Mouse (Mus musculus) hindbrain, embryonic 11.5 days (tissue): Measurements from ENCODE around the gene Spcs2. TPM values are rescaled to one million over a fixed set of nuclear protein-coding genes. Genes with fewer than 3 reads are reported as not detected.

Experiments
- ATAC-seq: fragments of 200-750 bp; cut with Nextera tagmentation; 2 replicates; pipeline ENCODE4 v1.8.0; 2017; ENCODE audit warnings: mild to moderate bottlenecking, moderate TSS enrichment, moderate library complexity; ENCODE audit not compliant: low FRiP score
- DNase-seq: peaks from one replicate; pipeline ENCODE4 v3.0.0-alpha.2; 2015; ENCODE audit warnings: low spot score
- H3K27ac ChIP-seq: fragments of 300-500 bp; sonication (generic); 2 replicates; pipeline ENCODE4 v1.5.1; 2014; ENCODE audit warnings: mild to moderate bottlenecking, low read depth, low read length
- H3K27me3 ChIP-seq: fragments of 300-500 bp; sonication (generic); 2 replicates; pipeline ENCODE4 v1.6.1; 2014; ENCODE audit warnings: mild to moderate bottlenecking, low read length, moderate library complexity, mixed read lengths; ENCODE audit not compliant: control insufficient read depth, insufficient read depth
- H3K36me3 ChIP-seq: fragments of 300-500 bp; sonication (generic); 2 replicates; pipeline ENCODE4 v1.6.1; 2014; ENCODE audit warnings: mild to moderate bottlenecking, low read length, moderate library complexity, mixed read lengths; ENCODE audit not compliant: control insufficient read depth, insufficient read depth
- H3K4me1 ChIP-seq: fragments of 300-500 bp; sonication (generic); replicated peaks from 2 replicates; pipeline ENCODE4 v1.6.1; 2014; ENCODE audit warnings: low read length, mixed read lengths; ENCODE audit not compliant: control insufficient read depth, insufficient read depth
- H3K4me2 ChIP-seq: fragments of 300-500 bp; sonication (generic); replicated peaks from 2 replicates; pipeline ENCODE4 v1.6.1; 2014; ENCODE audit warnings: mild to moderate bottlenecking, low read depth, low read length
- H3K4me3 ChIP-seq: fragments of 300-500 bp; sonication (generic); 2 replicates; pipeline ENCODE4 v1.5.1; 2014; ENCODE audit warnings: low read depth, low read length
- H3K9ac ChIP-seq: fragments of 300-500 bp; sonication (generic); 2 replicates; pipeline ENCODE4 v1.6.1; 2014; ENCODE audit warnings: low read depth, low read length
- H3K9me3 ChIP-seq: fragments of 300-500 bp; sonication (generic); 2 replicates; pipeline ENCODE4 v1.6.1; 2016; ENCODE audit warnings: low read length; ENCODE audit not compliant: control insufficient read depth
- WGBS: fragments of 180-500 bp; shearing (Covaris S2); extraction: QIAGEN DNeasy Blood & Tissue Kit; methylation state at CpG from one replicate; pipeline ENCODE4 v1.1.7; 2014; 5-methylcytosine and 5-hydroxymethylcytosine counted together
- polyA plus RNA-seq: library from polyadenylated mRNA; unstranded; fragments of >200 nt; fragmentation: Nextera tagmentation; extraction: Ambion mirVana; gene quantifications from 2 replicates; pipeline ENCODE4 v1.2.1, GENCODE M21; 2014

Spcs2 gene
- polyA plus RNA-seq, 1 experiment from 2014 or later = 356 TPM

- H3K9ac ChIP-seq = no peak overlapping the region
- ATAC-seq (no peak), DNase-seq (no peak)
- no peaks in the 10 kb centered on the region for H3K9me3 ChIP-seq
- H3K4me1 ChIP-seq = peaks cover 3% of the 10 kb centered on the region
- peaks cover 3% of the 10 kb centered on the region for H3K36me3 ChIP-seq
- H3K27me3 ChIP-seq = no peaks in the 10 kb centered on the region
- H3K27ac ChIP-seq = no peak overlapping the region
- 84% methylated on average over 4 of the region's 4 CpGs for WGBS
- no peak overlapping the region for H3K4me3 ChIP-seq
- H3K4me2 ChIP-seq = no peak overlapping the region
Observed at GRCm38 (mm10) chr7:99854311-99854710, 9.0 kb downstream of the Spcs2 start.

DNA sequence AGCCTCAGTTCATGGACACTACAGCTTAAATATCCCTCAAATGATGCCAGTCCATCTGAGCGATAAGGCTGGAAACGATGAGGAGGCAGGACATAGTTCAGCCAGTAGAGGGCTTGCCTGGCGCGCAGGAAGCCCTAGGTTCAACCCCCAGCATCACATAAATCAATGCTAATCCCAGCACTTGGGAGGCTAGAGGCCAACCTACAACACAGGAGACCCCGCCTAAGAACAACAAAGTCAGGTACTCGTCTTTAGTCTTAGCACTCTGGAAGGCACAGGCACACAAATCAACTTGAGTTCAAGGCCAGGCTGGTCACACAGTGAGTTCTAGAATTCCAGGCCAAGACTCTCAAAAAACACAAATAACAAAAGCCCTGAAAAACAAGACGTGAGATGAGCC, 9.9 kb downstream of the Spcs2 start:
- 91% methylated on average over 7 of the region's 7 CpGs for WGBS
- peaks cover 3% of the 10 kb centered on the region for H3K36me3 ChIP-seq
- no peak for ATAC-seq
- H3K9ac ChIP-seq = no peak overlapping the region
- H3K4me1 ChIP-seq = peaks cover 3% of the 10 kb centered on the region
- H3K27ac ChIP-seq = no peak overlapping the region
- H3K4me3 ChIP-seq = no peak overlapping the region
- no peak overlapping the region for H3K4me2 ChIP-seq
- no peak for DNase-seq
- H3K27me3 ChIP-seq = no peaks in the 10 kb centered on the region
- no peaks in the 10 kb centered on the region for H3K9me3 ChIP-seq

GRCm38 (mm10) chr7:99851618-99852017, 11.6 kb downstream of the Spcs2 start:
- Histone ChIP-seq H3K27ac (no peak overlapping the region), H3K9me3 (no peaks in the 10 kb centered on the region), H3K27me3 (no peaks in the 10 kb centered on the region), H3K9ac (no peak overlapping the region), H3K4me1 (no peaks in the 10 kb centered on the region), H3K36me3 (peaks cover 3% of the 10 kb centered on the region), H3K4me3 (no peak overlapping the region), H3K4me2 (no peak overlapping the region)
- DNase-seq (no peak), ATAC-seq (no peak)
- WGBS = 89% methylated on average over 6 of the region's 6 CpGs

DNA sequence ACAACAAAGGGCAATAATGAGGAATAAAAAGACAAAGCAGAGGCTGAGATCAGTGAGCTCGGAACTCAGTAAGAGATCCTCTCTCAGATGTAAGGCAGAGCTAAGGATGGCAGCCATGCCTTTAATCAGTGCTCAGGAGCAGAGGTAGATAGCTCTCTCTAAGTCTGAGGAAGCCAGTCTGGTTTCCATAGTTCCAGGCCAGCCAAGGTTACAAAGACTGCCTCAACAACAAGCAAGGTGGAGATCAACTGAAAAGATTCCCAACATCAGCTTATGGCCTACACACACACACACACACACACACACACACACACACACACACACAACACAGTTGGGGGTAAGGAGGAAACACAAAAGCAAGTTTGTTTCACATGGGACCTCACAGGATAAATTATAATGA, 12.1 kb downstream of the Spcs2 start:
- Histone ChIP-seq H3K36me3 (peaks cover 5% of the 10 kb centered on the region), H3K4me3 (no peak overlapping the region), H3K9me3 (no peaks in the 10 kb centered on the region), H3K4me2 (no peak overlapping the region), H3K27me3 (no peaks in the 10 kb centered on the region), H3K4me1 (no peaks in the 10 kb centered on the region), H3K27ac (no peak overlapping the region), H3K9ac (no peak overlapping the region)
- WGBS = 57% methylated on average over 1 of the region's 1 CpGs
- ATAC-seq (no peak), DNase-seq (no peak)

- 86% methylated on average over 5 of the region's 5 CpGs for WGBS
- no peak for ATAC-seq
- H3K36me3 ChIP-seq = peaks cover 5% of the 10 kb centered on the region
Observed at GRCm38 (mm10) chr7:99850534-99850933, 12.7 kb downstream of the Spcs2 start.

DNA sequence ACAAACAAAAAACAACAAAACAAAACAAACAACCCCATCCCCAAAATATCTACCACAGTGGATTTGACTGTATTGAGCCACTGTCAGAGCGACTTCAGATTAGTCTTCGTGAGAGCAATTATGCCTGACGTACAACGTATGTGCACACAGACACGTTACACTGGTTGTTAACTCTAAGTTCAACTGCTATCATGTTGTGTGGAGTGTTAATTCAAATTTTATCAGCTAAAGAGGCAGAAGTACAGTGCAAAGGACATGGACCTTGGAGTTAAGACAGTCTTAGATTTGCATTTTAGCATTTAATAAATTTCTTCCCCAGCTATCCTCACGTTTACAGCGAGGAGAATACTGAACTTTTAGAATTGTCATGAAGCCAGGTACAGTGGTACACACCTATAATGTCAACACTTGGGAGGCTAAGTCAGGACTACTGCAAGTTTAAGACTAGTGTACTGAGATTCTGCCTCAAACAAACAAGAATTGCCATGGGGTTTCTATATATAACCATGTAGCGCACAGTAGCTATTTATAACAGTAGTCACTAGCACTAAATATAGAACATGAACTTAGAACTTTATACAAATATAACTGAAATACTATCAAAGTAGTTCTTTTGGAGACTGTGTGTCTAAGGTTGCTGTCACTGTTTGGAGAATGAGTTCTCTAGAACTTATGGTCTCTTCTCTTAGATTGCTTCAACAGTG, 17.6 kb downstream of the Spcs2 start:
- H3K27me3 ChIP-seq = no peaks in the 10 kb centered on the region
- H3K4me2 ChIP-seq = no peak overlapping the region
- H3K27ac ChIP-seq = no peak overlapping the region
- H3K4me3 ChIP-seq = no peak overlapping the region
- peaks cover 5% of the 10 kb centered on the region; the same call in 1 of the 2 replicates for H3K36me3 ChIP-seq
- 96% methylated on average over 8 of the region's 8 CpGs for WGBS
- no peak for DNase-seq
- H3K9ac ChIP-seq = no peak overlapping the region
- H3K4me1 ChIP-seq = no peaks in the 10 kb centered on the region
- no peak for ATAC-seq
- H3K9me3 ChIP-seq = no peaks in the 10 kb centered on the region

More at GRCm38 (mm10) chr7:99850534-99850933, 12.7 kb downstream of the Spcs2 start:
- Histone ChIP-seq H3K4me1 (no peaks in the 10 kb centered on the region), H3K9me3 (no peaks in the 10 kb centered on the region), H3K27ac (no peak overlapping the region), H3K4me2 (no peak overlapping the region), H3K4me3 (no peak overlapping the region), H3K9ac (no peak overlapping the region), H3K27me3 (no peaks in the 10 kb centered on the region)
- no peak for DNase-seq

DNA sequence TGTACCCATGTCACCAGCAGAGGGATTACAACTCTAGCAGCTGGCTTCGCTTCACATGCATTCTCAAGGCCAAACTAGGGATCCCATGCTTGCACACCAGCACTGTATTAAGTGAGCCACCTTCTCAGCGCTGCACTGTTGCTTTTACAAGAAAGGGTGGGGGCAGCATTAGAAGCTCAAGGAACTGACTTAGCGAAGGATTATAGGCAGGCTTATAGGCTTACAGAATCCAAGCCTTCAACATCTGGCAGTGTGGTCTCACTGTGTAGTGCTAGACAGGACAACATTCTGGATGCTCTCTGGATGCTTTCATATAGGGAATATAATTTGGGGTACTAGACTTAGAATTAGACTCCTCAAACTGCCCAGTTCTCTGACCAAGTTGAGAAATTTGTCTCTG, 25.0 kb downstream of the Spcs2 start:
- DNase-seq (no peak), ATAC-seq (no peak)
- Histone ChIP-seq H3K4me2 (no peak overlapping the region), H3K36me3 (peaks cover 3% of the 10 kb centered on the region; the same call in 1 of the 2 replicates), H3K4me3 (no peak overlapping the region), H3K27ac (no peak overlapping the region), H3K4me1 (no peaks in the 10 kb centered on the region), H3K9me3 (no peaks in the 10 kb centered on the region), H3K27me3 (no peaks in the 10 kb centered on the region), H3K9ac (no peak overlapping the region)
- WGBS = 92% methylated on average over 3 of the region's 3 CpGs

DNA sequence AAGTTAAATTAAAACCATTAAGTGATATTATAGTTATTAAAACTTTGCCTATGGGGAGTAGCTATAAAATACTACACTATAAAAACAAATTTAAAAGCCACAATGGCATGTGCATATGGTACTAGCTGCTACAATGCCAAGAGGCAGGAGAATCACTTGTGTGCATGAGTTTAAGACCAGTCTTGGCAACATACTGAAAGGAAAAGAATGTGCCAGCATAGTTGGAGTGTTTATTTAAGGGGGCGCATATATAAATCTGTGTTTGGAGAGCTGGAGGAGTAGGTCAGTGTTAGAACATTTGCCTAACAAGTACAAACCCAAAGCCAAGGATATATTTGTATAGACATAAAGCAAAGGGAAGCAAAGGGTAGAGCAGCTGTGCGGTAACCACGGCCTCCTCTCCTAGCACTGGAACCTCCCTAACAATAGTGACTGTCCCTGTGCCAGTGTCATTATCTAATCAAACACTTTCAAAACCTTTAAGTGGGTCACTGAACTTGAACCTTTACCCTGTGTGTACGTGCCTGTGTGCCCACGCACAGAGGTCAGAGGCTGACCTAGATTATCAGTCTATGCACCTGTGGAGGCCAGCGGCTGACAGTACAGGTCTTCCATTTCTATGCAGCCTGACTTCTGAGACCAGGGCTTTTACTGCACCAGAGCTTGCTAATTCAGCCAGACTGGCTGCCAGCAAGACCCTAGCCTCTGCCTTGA, 25.7 kb downstream of the Spcs2 start:
- H3K27ac ChIP-seq = no peak overlapping the region
- no peak overlapping the region for H3K4me3 ChIP-seq
- DNase-seq = no peak
- no peak overlapping the region for H3K9ac ChIP-seq
- H3K4me2 ChIP-seq = no peak overlapping the region
- no peak for ATAC-seq
- no peaks in the 10 kb centered on the region for H3K4me1 ChIP-seq
- H3K9me3 ChIP-seq = no peaks in the 10 kb centered on the region
- 86% methylated on average over 6 of the region's 6 CpGs for WGBS
- H3K27me3 ChIP-seq = no peaks in the 10 kb centered on the region
- peaks cover 3% of the 10 kb centered on the region; the same call in 1 of the 2 replicates for H3K36me3 ChIP-seq

DNA sequence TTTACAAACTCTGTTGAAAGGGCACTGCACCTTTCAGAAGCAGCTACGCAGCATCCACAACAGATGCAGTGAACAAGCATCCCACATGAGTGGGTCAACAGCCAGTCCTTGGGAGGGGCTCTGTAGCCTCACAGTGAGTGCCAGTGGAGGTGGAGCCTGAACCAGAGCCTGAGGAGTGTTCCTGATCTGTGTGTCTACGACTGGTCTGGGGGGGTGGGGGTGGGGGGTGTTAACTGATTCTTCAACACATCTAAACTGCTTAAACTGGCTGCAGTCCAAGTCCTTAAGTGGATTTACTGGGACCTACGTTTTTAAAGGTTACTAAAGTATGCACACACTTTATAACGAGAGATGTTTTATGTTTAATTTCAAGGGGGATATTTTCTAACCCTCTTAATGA, 26.5 kb downstream of the Spcs2 start:
- Histone ChIP-seq H3K27me3 (no peaks in the 10 kb centered on the region), H3K4me1 (no peaks in the 10 kb centered on the region), H3K4me3 (no peak overlapping the region), H3K4me2 (no peak overlapping the region), H3K9me3 (no peaks in the 10 kb centered on the region), H3K27ac (no peak overlapping the region), H3K36me3 (peaks cover 3% of the 10 kb centered on the region; the same call in 1 of the 2 replicates), H3K9ac (no peak overlapping the region)
- DNase-seq = no peak
- 79% methylated on average over 4 of the region's 4 CpGs for WGBS
- no peak for ATAC-seq
